Mouse (Mus musculus) CD4-positive, CD25-positive, alpha-beta regulatory T cell, adult 4 months (primary cell): ENCODE data around the gene 4933411K16Rik. TPM values are rescaled to one million over a fixed set of nuclear protein-coding genes. Genes with fewer than 3 reads are reported as not detected.

Experiments
- ATAC-seq: one replicate; pipeline ENCODE4 v1.8.0; 2017
- polyA plus RNA-seq, 2 experiments: library from polyadenylated mRNA; unstranded; fragments of 100-300 nt; shearing (Covaris generic); gene quantifications; one replicate each; pipeline ENCODE4 v1.2.1; 2017

The 4933411K16Rik gene
- polyA plus RNA-seq = not detected

DNA sequence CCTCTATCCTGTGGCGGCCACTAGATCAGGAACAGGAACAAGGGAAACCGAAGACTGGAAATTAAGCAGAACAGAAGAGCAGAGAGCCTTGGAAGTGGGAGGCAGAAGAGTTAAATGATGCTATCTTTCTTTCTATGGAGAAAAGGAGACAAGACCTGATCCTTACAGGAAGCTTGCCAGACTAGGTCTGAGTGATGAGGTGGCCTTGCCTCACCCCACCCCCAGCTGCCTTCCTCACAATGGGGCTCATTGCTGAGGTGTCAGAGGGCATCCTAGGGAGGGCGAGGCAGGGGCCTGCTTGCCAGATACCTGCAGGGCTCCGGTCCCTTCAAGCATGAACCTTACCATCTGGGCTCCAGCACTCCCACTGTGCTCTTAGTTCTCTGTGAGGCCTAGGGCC, at the start of gene 4933411K16Rik:
4933411K16Rik (plus strand) TSS at position 301 of the 400 bp plus-strand sequence.
- no peak for ATAC-seq

DNA sequence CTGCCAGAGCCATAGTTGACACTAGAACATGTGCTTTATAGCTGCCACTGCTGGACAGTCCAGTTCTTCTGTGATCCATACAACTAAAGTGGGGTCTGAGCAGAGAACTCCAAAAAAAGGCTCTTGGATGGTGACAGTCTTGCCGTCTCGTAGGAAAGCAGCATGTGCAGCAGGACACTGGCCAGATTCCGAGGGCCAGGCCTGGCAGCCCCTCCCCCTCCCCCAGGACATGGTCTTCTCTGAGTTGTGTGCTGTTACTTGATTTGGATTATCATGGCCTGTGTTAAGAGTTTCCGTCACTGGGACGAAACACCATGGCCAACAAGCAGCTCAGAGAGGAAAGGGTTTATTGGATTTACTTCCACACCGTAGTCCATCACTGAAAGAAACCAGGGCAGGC, 47.8 kb upstream of the 4933411K16Rik start:
- ATAC-seq = no peak

- no peak for ATAC-seq
These were observed 46.4 kb upstream of the 4933411K16Rik start for GRCm38 (mm10) chr19:42005616-42006015.

GRCm38 (mm10) chr19:42006568-42006967, 45.5 kb upstream of the 4933411K16Rik start:
- no peak for ATAC-seq

DNA sequence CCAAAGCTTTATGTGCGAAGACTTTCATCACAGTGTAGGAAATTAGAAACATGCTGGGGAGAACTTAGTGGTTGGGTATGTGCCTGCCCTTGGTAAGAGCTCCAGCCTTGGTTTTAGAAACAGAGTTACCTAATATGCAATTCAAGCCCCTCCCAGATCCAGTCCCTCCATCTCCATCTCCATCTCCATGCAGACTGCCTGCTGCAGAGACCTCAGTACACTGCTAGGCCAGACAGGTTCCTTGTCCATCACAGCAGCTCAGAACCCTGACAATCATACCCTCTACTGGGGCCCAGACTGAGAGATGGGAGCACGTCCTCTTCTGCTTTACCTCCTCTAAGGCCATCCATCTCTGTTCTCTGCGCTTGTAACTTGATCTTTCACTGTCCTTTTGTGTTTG, 43.5 kb upstream of the 4933411K16Rik start:
- no peak for ATAC-seq

GRCm38 (mm10) chr19:42009067-42009466, 43.0 kb upstream of the 4933411K16Rik start:
- ATAC-seq = no peak

GRCm38 (mm10) chr19:42010436-42010835, 41.6 kb upstream of the 4933411K16Rik start:
- no peak for ATAC-seq

- no peak for ATAC-seq
These were observed 40.9 kb upstream of the 4933411K16Rik start for GRCm38 (mm10) chr19:42011123-42011522.

DNA sequence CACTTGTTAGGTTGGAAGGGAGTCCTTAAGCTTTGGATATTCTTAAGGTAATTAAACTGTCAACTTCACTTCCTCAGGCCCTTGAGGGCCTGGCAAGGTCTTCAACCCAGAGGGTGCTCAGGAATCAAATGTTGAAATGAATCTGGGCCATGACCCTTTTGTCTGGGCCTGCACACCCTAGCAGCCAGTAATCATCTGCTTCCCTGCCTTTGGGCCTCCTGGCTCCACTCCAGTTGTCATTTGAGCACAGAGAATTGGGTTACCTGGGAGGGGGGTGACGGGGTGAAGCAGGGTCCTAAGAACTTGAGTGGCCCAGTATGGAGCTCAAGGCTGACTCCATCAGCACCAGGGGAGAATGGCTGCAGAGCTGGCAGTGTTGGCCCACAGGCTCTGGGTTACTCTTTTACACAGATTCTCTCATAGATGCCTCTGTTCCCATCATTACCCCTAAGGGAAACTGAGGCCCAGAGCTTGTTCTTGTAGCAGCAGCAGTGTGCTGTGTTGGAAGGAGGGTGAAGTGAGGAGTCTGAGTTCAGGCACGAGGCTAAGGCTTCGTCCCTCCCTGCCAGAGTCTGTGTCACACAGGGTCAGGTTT, 37.7 kb upstream of the 4933411K16Rik start:
- no peak for ATAC-seq

GRCm38 (mm10) chr19:42015001-42015400, 37.0 kb upstream of the 4933411K16Rik start:
- no peak for ATAC-seq

DNA sequence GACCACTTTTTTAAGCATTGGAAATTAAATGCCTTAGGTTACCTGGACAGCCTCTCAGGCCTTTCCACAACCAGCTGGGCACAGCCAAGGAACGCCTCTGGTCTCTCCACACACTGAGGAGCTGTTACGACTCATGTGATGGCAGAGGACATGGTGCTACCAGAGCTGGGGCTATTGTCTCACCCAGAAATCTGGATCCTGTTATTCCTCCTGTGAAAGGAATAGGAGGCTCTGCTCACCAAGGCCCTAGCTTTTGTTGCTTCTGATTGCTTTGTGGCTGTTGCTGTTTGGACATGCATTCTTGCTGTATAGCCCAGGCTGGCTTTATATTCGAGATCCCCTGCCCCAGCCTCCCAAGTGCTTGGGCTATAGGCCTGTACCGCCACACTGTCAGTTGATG, 35.8 kb upstream of the 4933411K16Rik start:
- ATAC-seq = no peak

- ATAC-seq = no peak
These were observed 35.2 kb upstream of the 4933411K16Rik start for GRCm38 (mm10) chr19:42016840-42017239.

- no peak for ATAC-seq
These were observed 34.4 kb upstream of the 4933411K16Rik start for GRCm38 (mm10) chr19:42017399-42018247.

- peak; percentile 63 for ATAC-seq
These were observed 33.0 kb upstream of the 4933411K16Rik start for GRCm38 (mm10) chr19:42019011-42019522.

- ATAC-seq = no peak
These were observed 30.1 kb upstream of the 4933411K16Rik start for GRCm38 (mm10) chr19:42021681-42022541.

DNA sequence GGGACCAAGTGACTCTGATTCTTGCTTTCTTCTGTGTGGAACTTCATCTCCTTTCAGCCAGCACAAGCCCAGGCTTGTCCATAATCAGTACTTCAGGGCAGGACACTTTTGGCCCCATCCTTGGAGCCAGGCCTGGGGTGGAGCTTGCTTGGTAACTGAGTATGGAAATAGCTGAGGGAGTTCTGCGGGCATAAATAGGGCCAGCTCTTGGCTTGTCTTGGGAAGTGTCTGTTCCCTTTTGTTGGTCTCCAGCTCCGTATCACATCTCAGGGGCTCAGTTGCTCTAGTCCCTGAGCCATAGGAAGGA, 29.6 kb upstream of the 4933411K16Rik start:
- no peak for ATAC-seq

GRCm38 (mm10) chr19:42026158-42026557, 25.9 kb upstream of the 4933411K16Rik start:
- ATAC-seq = peak; percentile 69

- no peak for ATAC-seq
These were observed 20.9 kb upstream of the 4933411K16Rik start for GRCm38 (mm10) chr19:42031112-42031511.

GRCm38 (mm10) chr19:42033611-42034010, 18.4 kb upstream of the 4933411K16Rik start:
- ATAC-seq = no peak

- no peak for ATAC-seq
These were observed 17.8 kb upstream of the 4933411K16Rik start for GRCm38 (mm10) chr19:42034146-42034775.

DNA sequence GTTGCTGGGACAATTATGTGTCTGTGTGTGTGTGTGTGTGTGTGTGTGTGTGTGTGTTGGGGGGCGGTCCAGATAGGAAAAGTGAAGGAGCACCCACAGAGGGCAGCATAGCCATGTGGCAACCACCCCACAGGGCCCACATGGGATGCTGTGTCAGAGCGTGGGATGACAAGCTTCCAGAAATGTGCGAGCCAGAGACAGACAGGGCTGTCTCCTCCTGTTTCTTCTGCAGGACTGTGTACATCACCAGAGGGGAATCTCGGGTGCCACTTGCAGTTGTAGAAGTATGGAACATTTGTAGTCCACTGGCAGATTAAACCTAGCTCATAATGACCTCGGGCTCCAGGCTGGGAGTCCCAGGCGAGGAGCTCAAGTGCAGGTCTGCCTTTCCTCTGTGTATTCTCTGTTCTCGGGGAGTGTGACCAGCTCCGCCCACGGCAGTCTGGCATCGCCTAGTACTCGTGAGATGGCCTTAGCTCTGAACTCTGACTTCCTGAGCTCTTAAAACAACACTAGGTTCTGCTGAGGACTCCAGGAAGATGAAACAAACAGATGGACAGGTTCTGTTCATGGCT, 17.1 kb upstream of the 4933411K16Rik start:
- no peak for ATAC-seq
